Mouse (Mus musculus) cerebellum, adult 2 months (tissue): ENCODE data around the gene Cd163.

ENCODE experiments used
- CTCF ChIP-seq: fragments of 200-500 bp; IDR thresholded peaks from 2 replicates; pipeline ENCODE4 v1.5.1; 2011; ENCODE audit warnings: low read depth, mild to moderate bottlenecking, control low read depth, low read length, moderate library complexity, borderline replicate concordance; ENCODE audit not compliant: insufficient read depth
- POLR2A ChIP-seq: fragments of 200-500 bp; IDR thresholded peaks from 2 replicates; pipeline ENCODE4 v1.6.1; 2011; ENCODE audit warnings: low read length, control low read depth, borderline replicate concordance; ENCODE audit not compliant: insufficient read depth

DNA sequence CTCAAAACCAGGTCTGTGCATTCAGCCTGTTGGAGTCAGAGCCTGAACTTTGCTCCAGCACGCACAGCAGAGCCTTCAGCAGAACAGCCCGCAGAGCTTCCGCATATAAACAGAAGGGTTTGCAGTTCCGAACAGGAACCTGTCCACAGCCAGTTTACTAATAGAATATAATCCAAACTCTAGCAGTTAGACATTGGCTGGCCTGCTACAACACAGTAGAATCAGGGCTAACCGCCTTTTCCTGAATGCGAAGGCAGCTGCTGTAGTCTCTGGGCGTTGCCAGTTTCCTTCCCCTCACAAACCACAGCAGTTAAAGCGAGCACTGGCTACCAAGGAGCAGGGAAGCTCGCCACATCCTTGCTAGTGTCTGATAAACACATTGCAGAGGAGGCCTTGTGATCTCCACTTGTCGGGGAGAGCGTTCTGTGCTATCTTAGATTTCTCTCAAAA, 71.0 kb downstream of the Cd163 start:
- no peak for TF ChIP-seq CTCF
- no peak for TF ChIP-seq POLR2A
